Mouse (Mus musculus): Measurements from ENCODE around the gene Gm20869. TPM values are rescaled to one million over a fixed set of nuclear protein-coding genes. Genes with fewer than 3 reads are reported as not detected.

The Gm20869 gene
- not detected in 2 replicates for polyA plus RNA-seq (2015; fragmentation: Nextera tagmentation; extraction: Ambion mirVana)

GRCm38 (mm10) chrY:71469149-71469548, at the start of gene Gm20869:
Gm20869 (plus strand) TSS chrY:71469449.

Other genes with a start within 250 kb of the Gm20869 start
- gene Gm20870, start 222.6 kb downstream of the Gm20869 start, polyA plus RNA-seq (2015; fragmentation: Nextera tagmentation; extraction: Ambion mirVana) = not detected in 2 replicates

All from neural tube, postnatal 0 days (tissue).